Mouse (Mus musculus): ENCODE measurements around the gene Prss1. TPM values are rescaled to one million over a fixed set of nuclear protein-coding genes. Genes with fewer than 3 reads are reported as not detected.

Prss1 gene
- not detected for polyA plus RNA-seq (2017; shearing (Covaris generic))

GRCm38 (mm10) chr6:41458632-41459031, at the start of gene Prss1:
Prss1 (plus strand) TSS chr6:41458932.

DNA sequence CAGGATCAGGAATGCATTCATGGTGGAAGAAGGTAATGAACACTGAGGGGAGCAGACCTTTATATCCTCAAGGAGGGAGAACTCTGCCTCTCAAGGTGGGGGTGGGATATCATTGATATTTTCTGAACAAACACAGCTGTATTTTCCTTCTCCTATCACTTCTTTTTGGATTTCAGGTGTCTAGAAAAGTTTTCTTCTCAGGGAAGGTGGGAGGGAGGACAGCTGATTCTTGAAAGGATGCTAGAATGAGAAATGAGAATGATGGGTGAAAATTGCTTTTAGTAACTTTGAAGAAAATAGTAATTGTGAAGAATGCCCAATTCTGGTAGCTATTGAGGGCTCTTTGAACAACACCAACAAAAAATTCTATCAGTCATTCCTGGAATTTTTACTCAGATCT, 12.7 kb upstream of the Prss1 start, which contains the start of gene Gm10334:
Gene Gm10334, minus strand, starts transcription at position 101 of the 400 bp plus-strand sequence.

Other genes with a start within 250 kb of the Prss1 start
- under 1 TPM in 1 of 2 experiments, not detected in 1; 0.64 TPM for gene Try4, start 156.7 kb upstream of the Prss1 start, polyA plus RNA-seq (2017; shearing (Covaris generic))
- 1 to 10 TPM in 1 of 2 experiments, under 1 TPM in 1; 0.55 to 1.3 TPM for gene Try5, start 142.1 kb upstream of the Prss1 start, polyA plus RNA-seq (2017; shearing (Covaris generic))
- gene Try10, start 104.8 kb upstream of the Prss1 start, polyA plus RNA-seq (2017; shearing (Covaris generic)) = not detected
- gene Prss3, start 81.3 kb upstream of the Prss1 start, polyA plus RNA-seq (2017; shearing (Covaris generic)) = not detected
- gene Gm5771, start 66.6 kb upstream of the Prss1 start, polyA plus RNA-seq (2017; shearing (Covaris generic)) = not detected
- not detected for gene Gm10334, start 12.8 kb upstream of the Prss1 start, polyA plus RNA-seq (2017; shearing (Covaris generic))
- gene Prss2, start 62.9 kb downstream of the Prss1 start, polyA plus RNA-seq (2017; shearing (Covaris generic)) = 1 to 10 TPM in 1 of 2 experiments, under 1 TPM in 1; 0.50 to 1.6 TPM
- gene Ephb6, start 146.6 kb downstream of the Prss1 start, polyA plus RNA-seq (2017; shearing (Covaris generic)) = 10 to 100 TPM; 25.5 to 32.7 TPM
- gene Trpv6, start 177.5 kb downstream of the Prss1 start, polyA plus RNA-seq (2017; shearing (Covaris generic)) = under 1 TPM; 0.21 to 0.35 TPM
- under 1 TPM in 1 of 2 experiments, not detected in 1; 0.12 TPM for gene Trpv5, start 221.8 kb downstream of the Prss1 start, polyA plus RNA-seq (2017; shearing (Covaris generic))
- not detected for gene Llcfc1, start 225.5 kb downstream of the Prss1 start, polyA plus RNA-seq (2017; shearing (Covaris generic))
- under 1 TPM; 0.25 to 0.52 TPM for gene Kel, start 245.4 kb downstream of the Prss1 start, polyA plus RNA-seq (2017; shearing (Covaris generic))